Mouse (Mus musculus) ES-Bruce4 (cell line): ENCODE measurements around the gene Acsbg2.

Source experiments
- CTCF ChIP-seq: IDR thresholded peaks from one replicate; pipeline ENCODE4 v1.8.1; 2011; ENCODE audit warnings: low read depth, low read length
- EP300 ChIP-seq: IDR thresholded peaks from 2 replicates; pipeline ENCODE4 v1.6.1; 2011; ENCODE audit warnings: low read depth, low read length; ENCODE audit not compliant: insufficient read depth
- POLR2A ChIP-seq: IDR thresholded peaks from one replicate; pipeline ENCODE4 v1.8.1; 2011; ENCODE audit warnings: low read length; ENCODE audit not compliant: insufficient read depth

- TF ChIP-seq CTCF, result no peak
- TF ChIP-seq POLR2A, result no peak
- TF ChIP-seq EP300, result no peak
Measured at GRCm38 (mm10) chr17:56874237-56874636, at the start of gene Acsbg2.
